Mouse (Mus musculus) lung, postnatal 0 days (tissue): Measurements from ENCODE around the gene Arhgap10. TPM values are rescaled to one million over a fixed set of nuclear protein-coding genes. Genes with fewer than 3 reads are reported as not detected.

Experiments
- ATAC-seq: fragments of 200-750 bp; cut with Nextera tagmentation; 2 replicates; pipeline ENCODE4 v1.8.0; 2017; ENCODE audit warnings: moderate library complexity
- DNase-seq: peaks from one replicate; pipeline ENCODE4 v3.0.0-alpha.2; 2016; ENCODE audit warnings: low spot score
- H3K27ac ChIP-seq: fragments of 300-500 bp; sonication (generic); 2 replicates; pipeline ENCODE4 v1.5.1; 2014; ENCODE audit warnings: antibody characterized with exemption, mild to moderate bottlenecking, low read length, mixed read lengths
- H3K27me3 ChIP-seq: fragments of 300-500 bp; sonication (generic); replicated peaks from 2 replicates; pipeline ENCODE4 v1.6.1; 2014; ENCODE audit warnings: low read length, mixed read lengths; ENCODE audit not compliant: insufficient read depth
- H3K36me3 ChIP-seq: fragments of 300-500 bp; sonication (generic); 2 replicates; pipeline ENCODE4 v1.6.1; 2014; ENCODE audit warnings: low read length, mixed read lengths; ENCODE audit not compliant: insufficient read depth
- H3K4me1 ChIP-seq: fragments of 300-500 bp; sonication (generic); 2 replicates; pipeline ENCODE4 v1.6.1; 2014; ENCODE audit warnings: antibody characterized with exemption, low read depth, low read length, mixed read lengths; ENCODE audit not compliant: insufficient read depth
- H3K4me2 ChIP-seq: fragments of 300-500 bp; sonication (generic); replicated peaks from 2 replicates; pipeline ENCODE4 v1.6.1; 2014; ENCODE audit warnings: low read depth, mild to moderate bottlenecking, low read length, moderate library complexity, mixed read lengths
- H3K4me3 ChIP-seq: fragments of 300-500 bp; sonication (generic); 2 replicates; pipeline ENCODE4 v1.5.1; 2014; ENCODE audit warnings: low read depth, low read length
- H3K9ac ChIP-seq: fragments of 300-500 bp; sonication (generic); replicated peaks from 2 replicates; pipeline ENCODE4 v1.6.1; 2014; ENCODE audit warnings: low read depth, mild to moderate bottlenecking
- H3K9me3 ChIP-seq: fragments of 300-500 bp; sonication (generic); 2 replicates; pipeline ENCODE4 v1.6.1; 2016; ENCODE audit warnings: low read length, mixed read lengths
- CTCF ChIP-seq: IDR thresholded peaks from 2 replicates; pipeline ENCODE4 v1.5.1; 2016; ENCODE audit warnings: antibody characterized with exemption, mild to moderate bottlenecking
- EP300 ChIP-seq: IDR thresholded peaks from 2 replicates; pipeline ENCODE4 v1.6.1; 2016; ENCODE audit warnings: antibody characterized with exemption, mild to moderate bottlenecking, control low read depth
- WGBS: fragments of 180-500 bp; shearing (Covaris S2); extraction: QIAGEN DNeasy Blood & Tissue Kit; methylation state at CpG from one replicate; pipeline ENCODE4 v1.1.7; 2014; 5-methylcytosine and 5-hydroxymethylcytosine counted together
- polyA plus RNA-seq: library from polyadenylated mRNA; unstranded; fragments of >200 nt; fragmentation: Nextera tagmentation; extraction: Ambion mirVana; gene quantifications from 2 replicates; pipeline ENCODE4 v1.2.1, GENCODE M21; 2015

Arhgap10 gene
- polyA plus RNA-seq, 1 experiment from 2014 or later = 15.9 TPM

GRCm38 (mm10) chr8:77254466-77254865 lies 263.3 kb downstream of the Arhgap10 start:
- no peaks in the 10 kb centered on the region for H3K27me3 ChIP-seq
- WGBS = 82% methylated on average over 5 of the region's 5 CpGs
- no peaks in the 10 kb centered on the region for H3K4me1 ChIP-seq
- H3K27ac ChIP-seq = no peak overlapping the region
- ATAC-seq (no peak), DNase-seq (no peak)
- peaks cover 9% of the 10 kb centered on the region for H3K36me3 ChIP-seq
- no peaks in the 10 kb centered on the region for H3K9me3 ChIP-seq
- H3K4me3 ChIP-seq = no peak overlapping the region
- H3K4me2 ChIP-seq = no peak overlapping the region
- no peak for TF ChIP-seq EP300
- TF ChIP-seq CTCF = no peak
- H3K9ac ChIP-seq = no peak overlapping the region

- H3K27me3 ChIP-seq = no peaks in the 10 kb centered on the region
- H3K9me3 ChIP-seq = no peaks in the 10 kb centered on the region
- ATAC-seq (peak; percentile 43), DNase-seq (no peak)
- H3K4me3 ChIP-seq = no peak overlapping the region
- H3K27ac ChIP-seq = no peak overlapping the region
- 71% methylated on average over 5 of the region's 5 CpGs for WGBS
- H3K4me1 ChIP-seq = no peaks in the 10 kb centered on the region
- no peak overlapping the region for H3K9ac ChIP-seq
- H3K4me2 ChIP-seq = no peak overlapping the region
- TF ChIP-seq CTCF (no peak), EP300 (no peak)
- H3K36me3 ChIP-seq = 0 out of 2 replicates have a peak, but pooled peaks cover 8% of the 10 kb centered on the region
These were observed 266.6 kb downstream of the Arhgap10 start for GRCm38 (mm10) chr8:77251134-77251533.

GRCm38 (mm10) chr8:77250094-77250493 lies 267.7 kb downstream of the Arhgap10 start:
- ATAC-seq (no peak), DNase-seq (no peak)
- 0 out of 2 replicates have a peak, but pooled peaks cover 8% of the 10 kb centered on the region for H3K36me3 ChIP-seq
- H3K4me1 ChIP-seq = no peaks in the 10 kb centered on the region
- H3K9ac ChIP-seq = no peak overlapping the region
- TF ChIP-seq CTCF = no peak
- TF ChIP-seq EP300 = no peak
- H3K9me3 ChIP-seq = no peaks in the 10 kb centered on the region
- no peak overlapping the region for H3K4me2 ChIP-seq
- no peak overlapping the region for H3K27ac ChIP-seq
- no peak overlapping the region for H3K4me3 ChIP-seq
- H3K27me3 ChIP-seq = no peaks in the 10 kb centered on the region
- 90% methylated on average over 3 of the region's 3 CpGs for WGBS

- ATAC-seq = no peak
- Histone ChIP-seq H3K36me3 (no peaks in the 10 kb centered on the region), H3K4me1 (no peaks in the 10 kb centered on the region), H3K4me3 (no peak overlapping the region), H3K27me3 (no peaks in the 10 kb centered on the region), H3K4me2 (no peak overlapping the region), H3K9ac (no peak overlapping the region), H3K27ac (no peak overlapping the region), H3K9me3 (no peaks in the 10 kb centered on the region)
- 77% methylated on average over 3 of the region's 3 CpGs for WGBS
- TF ChIP-seq EP300 (no peak), CTCF (no peak)
- no peak for DNase-seq
These were observed 276.4 kb downstream of the Arhgap10 start for GRCm38 (mm10) chr8:77241381-77241780.

- H3K4me2 ChIP-seq = no peak overlapping the region
- no peak overlapping the region for H3K9ac ChIP-seq
- H3K4me1 ChIP-seq = no peaks in the 10 kb centered on the region
- H3K36me3 ChIP-seq = no peaks in the 10 kb centered on the region
- TF ChIP-seq CTCF (peak; percentile 55), EP300 (no peak)
- no peaks in the 10 kb centered on the region for H3K27me3 ChIP-seq
- H3K4me3 ChIP-seq = no peak overlapping the region
- DNase-seq (peak; percentile 20), ATAC-seq (no peak)
- H3K9me3 ChIP-seq = no peaks in the 10 kb centered on the region
- H3K27ac ChIP-seq = no peak overlapping the region
These were observed 278.3 kb downstream of the Arhgap10 start for GRCm38 (mm10) chr8:77239462-77239861.

GRCm38 (mm10) chr8:77236701-77237100 lies 281.1 kb downstream of the Arhgap10 start:
- no peaks in the 10 kb centered on the region for H3K27me3 ChIP-seq
- no peak overlapping the region for H3K27ac ChIP-seq
- ATAC-seq = no peak
- H3K36me3 ChIP-seq = no peaks in the 10 kb centered on the region
- no peak overlapping the region for H3K4me3 ChIP-seq
- 49% methylated on average over 1 of the region's 1 CpGs for WGBS
- DNase-seq = peak; percentile 18
- H3K4me1 ChIP-seq = no peaks in the 10 kb centered on the region
- no peak for TF ChIP-seq CTCF
- TF ChIP-seq EP300 = no peak
- no peak overlapping the region for H3K4me2 ChIP-seq
- no peak overlapping the region for H3K9ac ChIP-seq
- no peaks in the 10 kb centered on the region for H3K9me3 ChIP-seq

- peak; percentile 59 for TF ChIP-seq EP300
- no peak for TF ChIP-seq CTCF
- H3K27ac ChIP-seq = no peak overlapping the region
- DNase-seq = peak; percentile 17
- no peak for ATAC-seq
- no peaks in the 10 kb centered on the region for H3K4me1 ChIP-seq
- H3K4me3 ChIP-seq = no peak overlapping the region
- no peak overlapping the region for H3K4me2 ChIP-seq
- H3K36me3 ChIP-seq = no peaks in the 10 kb centered on the region
- H3K27me3 ChIP-seq = no peaks in the 10 kb centered on the region
- no peaks in the 10 kb centered on the region for H3K9me3 ChIP-seq
- 54% methylated on average over 3 of the region's 3 CpGs for WGBS
- no peak overlapping the region for H3K9ac ChIP-seq
These were observed 285.3 kb downstream of the Arhgap10 start for GRCm38 (mm10) chr8:77232411-77232810.
